Mouse (Mus musculus): ENCODE measurements around the gene Rspo3.

DNA sequence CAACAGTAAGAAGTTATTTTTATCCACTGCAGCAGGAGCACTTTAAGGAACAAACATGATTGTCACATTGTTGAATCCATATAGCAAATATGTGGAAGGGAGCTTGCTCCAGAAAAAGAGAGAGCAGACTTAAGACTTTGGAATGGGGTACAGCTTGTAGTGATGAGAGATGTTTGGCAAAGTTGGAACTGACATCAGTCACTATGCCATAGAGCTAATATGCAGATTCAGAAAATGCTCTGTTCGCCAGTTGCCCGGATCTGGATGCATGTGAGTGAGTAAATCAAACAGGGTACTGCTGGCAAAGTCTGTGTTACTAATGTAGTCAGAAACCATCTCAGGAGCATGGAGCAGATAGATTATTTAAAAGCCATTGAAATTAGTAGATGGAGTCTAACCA is 3.1 kb upstream of the Rspo3 start:
- no peak for TF ChIP-seq POLR2A (IDR thresholded peaks at IDR 0.05; ENCODE audit: borderline replicate concordance, extremely low read depth, insufficient read depth, insufficient read length, poor library complexity, severe bottlenecking)
- no peak for TF ChIP-seq CTCF (IDR thresholded peaks at IDR 0.05; ENCODE audit: borderline replicate concordance, extremely low read depth, insufficient read depth, insufficient read length)
